Mouse (Mus musculus): ENCODE data around the gene F9. TPM values are rescaled to one million over a fixed set of nuclear protein-coding genes. Genes with fewer than 3 reads are reported as not detected.
"Not testable (repeated sequence)": the region's sequence is repeated elsewhere in the genome, so short reads cannot be mapped to it uniquely, and the experiment has no call there.

F9 gene
- polyA plus RNA-seq (2012; rRNA removed) = not detected in 2 replicates

- DNase-seq (ENCODE audit: low spot score) = no peak
These were observed at the start of gene F9 for GRCm38 (mm10) chrX:59999221-60000083. F9 (plus strand) TSS chrX:59999464.

DNA sequence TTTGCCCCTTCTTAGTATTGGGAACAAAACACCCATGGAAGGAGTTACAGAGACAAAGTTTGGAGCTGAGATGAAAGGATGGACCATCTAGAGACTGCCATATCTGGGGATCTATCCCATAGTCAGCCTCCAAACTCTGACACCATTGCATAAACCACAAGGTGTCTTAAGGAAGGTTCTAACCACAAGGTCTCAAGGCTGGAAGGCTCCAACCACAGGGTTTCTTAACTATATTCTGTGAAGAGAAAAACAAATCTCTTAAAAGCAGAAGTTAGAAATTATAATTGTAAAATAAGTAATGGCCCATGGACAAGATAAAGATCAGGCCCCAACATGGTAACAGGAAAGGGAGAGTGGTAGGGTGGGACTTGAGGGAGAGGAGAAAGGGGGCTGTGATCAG is 29.5 kb upstream of the F9 start:
- DNase-seq (ENCODE audit: low spot score) = not testable (repeated sequence)

DNA sequence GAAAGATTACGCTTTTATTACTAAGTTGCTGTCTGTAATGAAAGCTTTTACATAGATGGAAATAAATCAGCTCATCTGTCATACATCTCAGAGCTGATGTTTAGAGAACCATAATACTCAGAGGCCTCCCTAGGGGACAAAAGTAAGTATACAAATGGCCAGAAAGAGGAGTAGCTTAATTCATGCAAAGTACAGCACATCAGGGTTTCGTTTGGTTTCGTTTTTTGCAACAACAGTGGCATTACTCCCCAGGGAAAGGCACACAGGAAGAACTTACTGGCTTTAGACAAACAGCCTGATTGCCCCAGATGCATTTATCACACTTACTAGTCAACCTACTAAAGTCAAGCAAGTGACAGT is 800 bp downstream of the F9 start:
- no peak for DNase-seq (ENCODE audit: low spot score)

GRCm38 (mm10) chrX:60001461-60001860 is 2.2 kb downstream of the F9 start:
- DNase-seq (ENCODE audit: low spot score) = no peak

GRCm38 (mm10) chrX:60013084-60013676 is 13.9 kb downstream of the F9 start:
- DNase-seq (ENCODE audit: low spot score) = no peak

- no peak for DNase-seq (ENCODE audit: low spot score)
These were observed 15.3 kb downstream of the F9 start for GRCm38 (mm10) chrX:60014588-60014987.

DNA sequence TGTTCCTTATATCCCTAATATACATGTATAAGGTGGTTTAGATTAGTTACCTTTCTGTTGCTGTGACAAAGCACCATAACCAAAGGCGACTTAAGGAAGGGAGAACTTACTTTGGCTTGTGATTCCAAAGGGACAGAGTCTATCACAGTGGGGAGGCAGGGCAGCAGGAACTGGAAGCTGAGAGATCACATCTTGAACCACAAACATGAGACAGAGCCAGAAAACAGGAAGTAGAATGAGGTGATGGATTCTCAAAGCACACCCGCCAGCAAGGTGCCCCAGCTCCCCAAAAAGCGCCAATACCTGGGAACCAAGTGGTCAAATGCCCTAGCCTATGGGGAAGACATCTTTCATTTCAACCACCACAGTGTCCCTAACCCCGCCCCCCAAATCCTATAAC is 21.7 kb downstream of the F9 start:
- no peak for DNase-seq (ENCODE audit: low spot score)

DNA sequence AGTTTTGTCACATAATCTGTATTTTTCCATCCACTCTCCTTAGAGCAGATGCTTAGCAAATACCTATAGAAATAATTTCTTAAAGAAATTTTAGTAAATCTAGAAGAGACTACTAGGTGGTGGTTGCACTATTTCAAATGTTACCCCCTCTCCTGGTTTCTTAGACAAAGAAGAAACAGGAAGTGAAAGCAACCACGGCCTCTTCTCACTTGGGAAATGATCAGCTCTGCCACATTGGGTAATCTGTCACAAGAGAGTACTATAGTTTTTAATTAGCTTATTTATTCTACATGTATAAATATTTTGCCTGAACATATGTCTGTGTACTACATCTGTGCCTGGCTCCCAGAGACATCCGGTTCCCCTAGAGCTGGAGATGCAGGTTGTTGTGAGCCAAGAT is 22.3 kb downstream of the F9 start:
- DNase-seq (ENCODE audit: low spot score) = no peak

DNA sequence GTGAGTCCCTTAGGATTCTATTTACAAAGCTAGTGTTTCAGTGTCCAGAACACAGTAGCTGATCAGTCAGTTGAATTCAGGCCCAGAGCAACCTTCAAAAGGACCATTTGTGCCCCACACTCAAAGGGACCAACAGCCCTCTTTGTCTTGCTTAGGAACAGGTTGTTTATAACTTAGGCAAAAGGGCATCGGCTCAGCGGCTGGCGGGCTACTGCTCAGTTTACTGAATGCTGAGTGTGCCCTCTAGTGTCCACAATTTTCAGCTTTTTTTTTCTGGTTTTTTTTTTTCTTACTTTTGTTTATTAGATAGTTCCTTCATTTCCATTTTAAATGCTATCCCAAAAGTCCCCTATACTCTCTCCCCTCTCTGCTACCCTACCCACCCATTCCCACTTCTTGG is 27.4 kb downstream of the F9 start:
- DNase-seq (ENCODE audit: low spot score) = no peak

GRCm38 (mm10) chrX:60054745-60055144 is 55.5 kb downstream of the F9 start:
- no peak for DNase-seq (ENCODE audit: low spot score)

DNA sequence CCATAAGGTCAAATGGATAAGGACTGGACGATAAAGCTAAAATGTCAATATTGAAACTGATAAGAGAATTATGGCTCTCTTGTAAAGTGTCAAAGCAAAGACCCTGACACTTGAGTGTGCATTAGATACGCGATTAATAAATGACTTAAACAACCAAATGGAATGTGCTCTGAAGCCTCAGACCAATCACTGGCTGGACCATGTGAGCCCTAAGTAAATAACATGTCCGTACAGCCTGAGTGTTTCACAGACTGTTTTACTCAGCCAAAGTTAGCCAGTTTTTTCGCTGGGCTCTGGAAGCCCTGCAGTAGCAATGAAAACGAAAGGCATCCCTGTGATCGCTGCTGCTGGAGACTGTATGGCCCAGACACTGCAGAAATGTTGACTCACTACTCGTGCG is 55.9 kb downstream of the F9 start:
- no peak for DNase-seq (ENCODE audit: low spot score)

DNA sequence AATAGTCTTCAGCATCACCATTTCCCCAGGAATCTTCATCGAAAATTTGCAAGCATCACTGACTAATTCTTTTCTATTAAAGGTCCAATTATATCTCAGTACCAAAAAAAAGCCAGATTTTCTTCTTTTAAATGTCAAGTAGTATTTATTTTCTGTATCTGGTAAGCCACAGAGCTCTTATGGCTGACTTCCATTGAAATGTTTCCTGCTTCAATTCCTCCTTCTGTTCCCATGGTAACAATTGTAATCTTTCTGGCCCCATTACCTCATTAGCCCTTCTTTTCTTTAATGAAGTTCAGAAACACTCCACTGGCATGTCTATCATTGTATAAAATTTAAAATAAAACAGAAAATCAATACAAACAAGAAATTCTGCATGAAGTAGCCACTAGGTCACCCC is 76.1 kb downstream of the F9 start:
- no peak for DNase-seq (ENCODE audit: low spot score)

Other genes with a start within 250 kb of the F9 start
- 0.01 TPM in 1 of 2 replicates, not detected in the other for gene Mcf2, start 179.6 kb downstream of the F9 start, polyA plus RNA-seq (2012; rRNA removed)

Measured in urinary bladder, adult 2 months (tissue).